Mouse (Mus musculus) kidney, adult 2 months (tissue): ENCODE data around the gene Cxcl17.

Experiments used
- CTCF ChIP-seq: fragments of 200-500 bp; conservative IDR thresholded peaks from 2 replicates; pipeline ENCODE4 v1.5.1; 2011; ENCODE audit warnings: low read depth, mild to moderate bottlenecking, control low read depth, low read length, moderate library complexity, mixed read lengths; ENCODE audit not compliant: insufficient read depth, insufficient read length
- POLR2A ChIP-seq: fragments of 200-500 bp; IDR thresholded peaks from one replicate; pipeline ENCODE4 v1.6.1; 2011; ENCODE audit warnings: low read depth, low read length, control low read depth

GRCm38 (mm10) chr7:25419536-25419935, 6.8 kb upstream of the Cxcl17 start:
- TF ChIP-seq CTCF = no peak
- TF ChIP-seq POLR2A = no peak
